Mouse (Mus musculus) testis, adult 2 months (tissue): ENCODE results near the gene Gm10638. TPM values are rescaled to one million over a fixed set of nuclear protein-coding genes. Genes with fewer than 3 reads are reported as not detected.

ENCODE experiments used
- H3K27ac ChIP-seq: fragments of 200-500 bp; 2 replicates; pipeline ENCODE4 v1.5.1; 2012; ENCODE audit warnings: low read depth, low read length; ENCODE audit not compliant: control insufficient read depth, insufficient read depth
- H3K27me3 ChIP-seq: fragments of 200-500 bp; 2 replicates; pipeline ENCODE4 v1.6.1; 2012; ENCODE audit warnings: mild to moderate bottlenecking, low read length, moderate library complexity; ENCODE audit not compliant: control insufficient read depth, insufficient read depth
- H3K36me3 ChIP-seq: fragments of 200-500 bp; 2 replicates; pipeline ENCODE4 v1.6.1; 2012; ENCODE audit warnings: mild to moderate bottlenecking, low read length; ENCODE audit not compliant: control insufficient read depth, insufficient read depth
- H3K4me1 ChIP-seq: fragments of 200-500 bp; 2 replicates; pipeline ENCODE4 v1.6.1; 2012; ENCODE audit warnings: low read length; ENCODE audit not compliant: control insufficient read depth, insufficient read depth
- H3K4me3 ChIP-seq: fragments of 200-500 bp; 2 replicates; pipeline ENCODE4 v1.5.1; 2012; ENCODE audit warnings: low read depth, mild to moderate bottlenecking, low read length, moderate library complexity, mixed read lengths; ENCODE audit not compliant: control insufficient read depth
- CTCF ChIP-seq: fragments of 200-500 bp; IDR thresholded peaks from 2 replicates; pipeline ENCODE4 v1.5.1; 2012; ENCODE audit warnings: low read depth, mild to moderate bottlenecking, inconsistent platforms, low read length, moderate library complexity; ENCODE audit not compliant: control insufficient read depth, insufficient read depth, insufficient replicate concordance
- POLR2A ChIP-seq: fragments of 200-500 bp; IDR thresholded peaks from 2 replicates; pipeline ENCODE4 v1.6.1; 2012; ENCODE audit warnings: low read depth, mild to moderate bottlenecking, inconsistent platforms, low read length, moderate library complexity; ENCODE audit not compliant: control insufficient read depth
- polyA plus RNA-seq: library from polyadenylated mRNA; depleted of rRNA; stranded (reverse); fragments of >200 nt; gene quantifications from 2 replicates; pipeline ENCODE4 v1.2.3, GENCODE M21; 2012

Gm10638 gene
- polyA plus RNA-seq, 1 experiment = 248 TPM

GRCm38 (mm10) chr8:86740899-86741298 is 4.6 kb upstream of the Gm10638 start:
- no peak overlapping the region for H3K27ac ChIP-seq
- H3K4me3 ChIP-seq = no peak overlapping the region
- H3K4me1 ChIP-seq = peaks cover 4% of the 10 kb centered on the region; the same call in 1 of the 2 replicates
- TF ChIP-seq CTCF (no peak), POLR2A (no peak)
- no peaks in the 10 kb centered on the region for H3K27me3 ChIP-seq
- H3K36me3 ChIP-seq = no peaks in the 10 kb centered on the region

GRCm38 (mm10) chr8:86741627-86742026 is 3.9 kb upstream of the Gm10638 start:
- no peak overlapping the region for H3K4me3 ChIP-seq
- no peaks in the 10 kb centered on the region for H3K36me3 ChIP-seq
- peaks cover 4% of the 10 kb centered on the region; the same call in 1 of the 2 replicates for H3K4me1 ChIP-seq
- H3K27ac ChIP-seq = no peak overlapping the region
- H3K27me3 ChIP-seq = no peaks in the 10 kb centered on the region
- no peak for TF ChIP-seq CTCF
- no peak for TF ChIP-seq POLR2A

- TF ChIP-seq POLR2A = no peak
- TF ChIP-seq CTCF = no peak
- Histone ChIP-seq H3K36me3 (no peaks in the 10 kb centered on the region), H3K27me3 (no peaks in the 10 kb centered on the region), H3K4me1 (peaks cover 4% of the 10 kb centered on the region; the same call in 1 of the 2 replicates), H3K4me3 (peak overlapping the region; percentile 37), H3K27ac (no peak overlapping the region)
These were observed 2.7 kb upstream of the Gm10638 start for GRCm38 (mm10) chr8:86742605-86743345.

GRCm38 (mm10) chr8:86744313-86745220 is 932 bp upstream of the Gm10638 start:
- Histone ChIP-seq H3K4me3 (peak overlapping the region; percentile 92), H3K27ac (peak overlapping the region; percentile 96), H3K27me3 (no peaks in the 10 kb centered on the region), H3K4me1 (peaks cover 4% of the 10 kb centered on the region; the same call in 1 of the 2 replicates), H3K36me3 (no peaks in the 10 kb centered on the region)
- TF ChIP-seq POLR2A = no peak
- no peak for TF ChIP-seq CTCF

- Histone ChIP-seq H3K36me3 (no peaks in the 10 kb centered on the region), H3K27ac (peak overlapping the region; percentile 96), H3K4me1 (peaks cover 4% of the 10 kb centered on the region; the same call in 1 of the 2 replicates), H3K27me3 (no peaks in the 10 kb centered on the region), H3K4me3 (peak overlapping the region; percentile 92)
- TF ChIP-seq CTCF (no peak), POLR2A (peak; percentile 91; the same call in 1 of the 2 replicates)
These were observed 489 bp downstream of the Gm10638 start for GRCm38 (mm10) chr8:86745935-86746441.

GRCm38 (mm10) chr8:86746511-86746910 is 1.0 kb downstream of the Gm10638 start:
- Histone ChIP-seq H3K36me3 (no peaks in the 10 kb centered on the region), H3K27ac (peak overlapping the region; percentile 96)
- TF ChIP-seq POLR2A (peak; percentile 38), CTCF (no peak)

GRCm38 (mm10) chr8:86749842-86750241 is 4.3 kb downstream of the Gm10638 start:
- Histone ChIP-seq H3K27ac (no peak overlapping the region), H3K4me3 (no peak overlapping the region), H3K4me1 (no peaks in the 10 kb centered on the region; the same call in 1 of the 2 replicates), H3K36me3 (no peaks in the 10 kb centered on the region), H3K27me3 (no peaks in the 10 kb centered on the region)
- TF ChIP-seq CTCF (no peak), POLR2A (no peak)

More at GRCm38 (mm10) chr8:86746511-86746910, 1.0 kb downstream of the Gm10638 start:
- Histone ChIP-seq H3K4me1 (peaks cover 4% of the 10 kb centered on the region; the same call in 1 of the 2 replicates), H3K27me3 (no peaks in the 10 kb centered on the region), H3K4me3 (peak overlapping the region; percentile 92)
